Mouse (Mus musculus) frontal cortex, postnatal 10 days (tissue): ENCODE measurements at regions not wholly inside any gene's neighbourhood (a gene's known extent, or its start where the extent isn't known, plus 50 kb on each side); places are given as distances from the start of the nearest gene placed in this dataset.

Experiments used
- DNase-seq, 2 experiments: peaks; one replicate each; pipeline ENCODE4 v3.0.0; 2022; ENCODE audit warnings: low spot score in 2 of 2, mixed read lengths in 1 of 2

GRCm38 (mm10) chr10:9085441-9085840, 199.6 kb upstream of the Sash1 start:
- DNase-seq, result no peak

DNA sequence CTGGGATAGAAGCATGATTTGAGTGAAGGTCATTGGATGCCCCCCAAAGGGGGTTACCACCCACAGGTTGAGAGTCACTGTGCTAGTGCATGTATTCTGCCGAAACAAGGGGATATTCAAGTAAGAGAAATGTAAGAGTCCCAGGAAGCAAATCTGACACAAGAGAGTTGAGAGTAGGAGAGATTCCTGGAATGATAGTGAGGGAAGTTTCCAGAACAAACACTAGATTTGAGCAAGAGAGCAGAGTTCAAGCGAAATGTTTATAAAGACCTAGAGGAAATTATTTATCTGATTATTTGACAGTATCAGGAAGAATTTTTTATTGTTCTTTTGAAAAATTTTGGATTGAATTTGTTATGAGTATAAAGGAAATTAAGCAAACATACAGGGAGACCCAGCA, 189.0 kb upstream of the Sash1 start:
- DNase-seq, result no peak

- peak in 1 of 2 experiments; percentile 12 for DNase-seq
These were observed 185.8 kb upstream of the Sash1 start for GRCm38 (mm10) chr10:9071630-9072029.

DNA sequence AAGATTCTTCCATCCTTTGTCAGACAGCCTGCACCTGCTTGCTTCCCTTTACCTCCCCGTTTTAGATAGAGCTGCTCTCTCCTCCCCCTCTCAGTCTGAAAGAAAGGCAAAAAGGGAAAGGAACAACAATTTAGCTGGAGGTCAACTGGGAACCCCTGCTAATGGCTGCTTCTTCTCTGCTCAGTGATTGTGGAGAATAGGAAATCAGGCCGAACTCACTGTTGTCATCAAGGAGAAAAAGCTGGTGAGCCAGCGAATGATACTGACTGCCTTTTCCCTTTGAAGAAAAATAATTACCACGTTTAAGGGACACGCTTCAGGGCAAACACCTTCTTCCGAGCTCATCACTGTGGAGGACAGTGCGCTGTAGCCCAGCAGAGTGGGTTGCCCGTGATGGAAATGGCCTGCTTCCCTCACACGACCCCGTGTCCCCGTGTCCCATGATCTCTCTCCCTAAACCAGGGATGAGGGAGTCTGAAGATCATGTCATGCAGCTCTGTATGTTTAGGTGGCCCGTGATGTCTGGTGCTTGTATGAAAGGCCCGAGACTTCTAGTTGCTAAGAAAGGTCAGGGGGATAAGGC, 183.8 kb upstream of the Sash1 start:
- DNase-seq, result no peak

GRCm38 (mm10) chr10:9066566-9066965, 180.7 kb upstream of the Sash1 start:
- no peak for DNase-seq

- no peak for DNase-seq
These were observed 176.1 kb upstream of the Sash1 start for GRCm38 (mm10) chr10:9061979-9062378.

GRCm38 (mm10) chr10:9055274-9055673, 169.4 kb upstream of the Sash1 start:
- DNase-seq, result no peak

DNA sequence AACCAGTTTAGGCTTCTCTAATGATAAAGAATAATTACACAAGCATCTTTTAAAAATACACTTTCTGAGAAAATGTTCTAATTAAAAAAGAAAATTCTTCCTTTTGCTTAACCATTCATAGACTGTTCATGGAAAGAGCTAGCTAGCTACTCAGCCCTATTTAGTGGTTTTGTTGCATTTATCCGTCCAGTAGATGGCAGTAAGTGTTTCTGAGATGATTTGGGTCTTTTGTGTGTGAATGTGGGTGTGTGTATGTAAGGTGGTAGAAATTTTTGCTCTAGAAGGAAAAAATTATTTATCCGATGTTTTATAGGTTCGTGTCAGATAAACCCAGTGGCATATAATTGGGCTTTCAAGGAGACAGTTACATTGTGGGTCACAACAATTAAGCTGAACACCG, 167.5 kb upstream of the Sash1 start:
- no peak for DNase-seq

DNA sequence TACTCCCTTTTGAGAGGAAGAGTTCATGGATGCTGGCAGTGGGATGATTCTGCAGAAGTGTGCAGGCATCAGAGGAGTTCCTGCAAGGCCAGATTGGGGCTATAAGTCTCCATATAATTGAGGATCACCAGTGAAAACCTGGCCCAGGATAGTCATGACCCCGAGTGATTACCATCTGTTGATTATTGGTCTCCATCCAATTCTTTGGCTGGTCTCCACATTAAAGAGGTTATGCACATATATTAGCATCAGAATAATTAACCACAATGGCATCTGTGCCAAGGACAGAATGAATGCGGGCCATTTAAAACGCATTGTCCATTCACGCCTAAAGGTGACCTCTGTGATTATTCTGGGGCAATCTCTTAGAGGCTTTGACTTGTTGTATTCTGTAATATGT, 161.5 kb upstream of the Sash1 start:
- DNase-seq, result no peak

DNA sequence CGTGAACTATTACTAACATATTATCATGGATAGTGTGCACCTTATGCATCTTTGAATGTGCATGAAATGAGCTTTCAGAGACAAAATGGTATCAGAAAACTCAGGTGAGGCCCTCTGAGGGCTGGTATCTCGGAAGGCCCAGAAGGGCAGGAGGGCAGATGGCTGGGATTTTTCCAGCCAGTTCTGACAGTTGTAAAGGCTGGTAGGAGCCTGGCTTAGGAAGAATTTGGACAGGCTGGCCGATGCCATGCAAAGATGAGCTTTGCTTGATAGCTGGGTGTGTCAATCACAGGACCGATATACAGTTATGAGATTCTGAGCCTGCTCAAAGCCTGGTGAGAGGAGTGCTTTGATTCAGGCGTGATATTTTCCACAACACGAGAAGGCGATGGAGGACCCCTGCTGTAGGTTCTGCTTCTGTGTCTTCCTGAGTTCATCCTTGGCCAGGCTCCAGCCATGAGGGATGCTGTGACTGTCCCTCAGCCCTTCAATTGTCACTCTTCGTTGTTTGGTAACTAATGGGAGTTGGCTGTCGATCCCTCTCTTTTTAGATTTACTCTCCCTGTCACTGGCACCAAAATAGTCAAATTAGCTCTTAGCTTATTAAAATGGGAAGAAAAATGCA, 159.0 kb upstream of the Sash1 start:
- no peak for DNase-seq

DNA sequence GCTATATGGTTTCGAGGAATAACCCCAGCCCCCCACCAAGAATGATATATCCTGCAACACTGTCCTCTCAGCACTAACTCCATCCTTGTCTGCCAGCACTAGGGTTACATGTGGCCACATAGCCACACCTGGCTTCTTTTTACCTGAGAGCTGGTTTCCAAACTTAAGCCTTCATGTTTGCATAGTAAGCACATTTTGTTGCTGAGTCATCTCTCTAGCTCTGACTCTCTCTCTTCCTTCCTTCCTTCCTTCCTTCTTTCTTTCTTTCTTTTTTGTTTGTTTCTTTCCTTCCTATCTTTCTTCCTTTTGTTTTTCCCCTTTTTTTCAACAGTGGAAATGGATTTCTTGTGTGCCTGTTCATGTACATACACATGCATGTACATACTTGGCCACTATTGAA, 157.6 kb upstream of the Sash1 start:
- no peak for DNase-seq

- no peak for DNase-seq
These were observed 144.6 kb upstream of the Sash1 start for GRCm38 (mm10) chr10:9030486-9030885.

DNA sequence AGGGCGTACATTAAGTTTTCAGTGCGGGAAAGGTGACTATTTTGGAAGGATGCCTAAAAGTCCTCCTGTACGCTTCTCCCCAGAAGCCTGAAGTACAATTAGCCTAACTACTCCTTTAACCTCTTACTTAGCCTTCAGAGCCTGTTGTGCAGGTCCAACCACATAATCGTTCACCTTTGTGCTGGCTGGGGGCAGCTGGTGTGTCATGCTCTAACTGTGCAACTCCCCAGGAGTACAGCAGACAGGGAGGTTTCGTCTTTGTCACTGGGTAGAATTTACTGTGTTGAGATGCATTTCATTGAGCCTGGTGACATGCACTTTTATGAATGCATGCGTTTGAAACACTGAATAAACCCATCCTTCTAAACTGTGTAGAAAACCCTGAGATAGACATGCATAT, 143.6 kb upstream of the Sash1 start:
- no peak for DNase-seq

GRCm38 (mm10) chr10:9027070-9027807, 141.4 kb upstream of the Sash1 start:
- peak in 1 of 2 experiments; percentile 52 for DNase-seq

DNA sequence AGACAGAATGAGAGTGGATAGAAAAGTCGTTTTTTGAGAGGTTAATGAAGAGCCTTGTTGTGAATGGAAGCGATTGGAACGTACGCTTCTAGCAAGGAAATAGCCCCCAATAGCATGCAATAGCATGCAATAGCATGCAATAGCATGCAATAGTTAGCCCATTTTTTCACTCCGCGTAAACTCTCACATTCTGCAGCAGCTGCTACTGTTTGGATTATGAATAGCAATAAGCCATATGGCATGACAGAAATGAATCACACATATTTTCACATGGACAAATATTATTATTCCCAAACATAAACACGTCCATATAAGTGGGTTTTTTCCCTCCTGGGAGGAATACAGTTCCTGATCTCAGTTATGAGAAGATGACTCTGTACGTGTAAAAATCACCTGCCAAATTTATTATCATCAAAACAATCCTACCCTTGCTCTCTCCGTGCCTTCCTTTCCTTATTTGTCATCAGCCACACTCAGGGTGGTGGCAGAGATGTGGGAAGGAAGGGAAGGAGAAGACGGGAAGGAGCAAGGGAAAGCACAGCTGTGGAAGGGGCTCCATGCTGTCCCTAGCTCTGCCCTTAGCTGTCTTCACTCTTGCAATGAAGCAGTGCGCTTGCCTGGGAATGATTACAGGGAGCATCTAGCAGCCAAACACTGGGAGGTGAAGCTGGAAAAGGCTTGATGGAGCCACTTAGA, 129.1 kb upstream of the Sash1 start:
- no peak for DNase-seq

GRCm38 (mm10) chr10:9013549-9013925, 127.7 kb upstream of the Sash1 start:
- DNase-seq, result no peak

DNA sequence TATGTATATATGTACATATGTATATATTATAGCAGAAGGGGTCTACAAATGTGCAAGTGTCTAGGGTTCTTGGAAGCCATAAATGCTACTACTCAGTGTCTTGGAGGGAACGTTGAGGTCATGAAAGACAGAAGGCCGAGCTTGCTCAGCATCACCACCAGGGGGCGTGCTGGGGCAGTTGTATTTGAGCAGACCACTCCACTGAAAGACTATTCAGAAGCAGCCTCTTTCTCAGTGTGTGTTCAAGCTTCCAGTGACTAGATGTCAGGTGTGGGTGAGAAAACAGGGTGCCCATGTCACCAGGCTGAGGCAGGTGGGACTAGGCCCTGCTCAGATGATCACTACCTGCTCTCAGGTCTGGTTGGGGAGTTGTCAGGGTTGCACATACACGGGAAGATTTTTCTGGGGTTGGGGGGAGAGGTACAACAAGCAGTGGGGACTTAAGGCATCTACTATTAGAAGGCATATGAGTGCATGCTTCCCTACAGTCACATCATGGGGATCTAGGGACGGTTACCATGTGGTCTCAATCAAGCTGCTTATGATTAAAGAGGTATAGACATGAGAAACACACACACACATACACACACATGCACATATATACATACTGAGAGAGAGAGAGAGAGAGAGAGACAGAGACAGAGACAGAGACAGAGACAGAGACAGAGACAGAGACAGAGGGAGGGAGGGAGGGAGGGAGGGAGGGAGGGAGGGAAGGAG, 127.1 kb upstream of the Sash1 start:
- peak; percentile 28 to 58 for DNase-seq

- DNase-seq, result no peak
These were observed 126.0 kb upstream of the Sash1 start for GRCm38 (mm10) chr10:9011906-9012305.

DNA sequence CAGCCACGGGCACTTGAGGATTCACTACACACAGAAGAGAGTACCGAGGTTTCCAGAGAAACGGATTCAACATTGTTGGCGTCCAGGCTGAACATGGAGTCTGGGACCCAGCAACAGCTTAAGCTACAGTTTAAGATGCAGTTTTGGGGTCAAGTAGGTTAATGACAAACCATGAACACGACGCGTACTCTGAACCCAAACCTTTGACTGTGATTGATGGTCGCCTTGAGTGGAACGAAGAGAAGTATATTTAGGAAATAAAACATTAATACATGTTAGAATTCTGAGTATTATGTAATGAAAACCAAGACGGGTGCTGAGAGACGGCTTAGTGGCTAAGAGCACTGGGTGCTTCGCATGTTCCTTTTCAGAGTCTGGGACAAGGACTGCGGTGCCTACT, 124.3 kb upstream of the Sash1 start:
- DNase-seq, result no peak

DNA sequence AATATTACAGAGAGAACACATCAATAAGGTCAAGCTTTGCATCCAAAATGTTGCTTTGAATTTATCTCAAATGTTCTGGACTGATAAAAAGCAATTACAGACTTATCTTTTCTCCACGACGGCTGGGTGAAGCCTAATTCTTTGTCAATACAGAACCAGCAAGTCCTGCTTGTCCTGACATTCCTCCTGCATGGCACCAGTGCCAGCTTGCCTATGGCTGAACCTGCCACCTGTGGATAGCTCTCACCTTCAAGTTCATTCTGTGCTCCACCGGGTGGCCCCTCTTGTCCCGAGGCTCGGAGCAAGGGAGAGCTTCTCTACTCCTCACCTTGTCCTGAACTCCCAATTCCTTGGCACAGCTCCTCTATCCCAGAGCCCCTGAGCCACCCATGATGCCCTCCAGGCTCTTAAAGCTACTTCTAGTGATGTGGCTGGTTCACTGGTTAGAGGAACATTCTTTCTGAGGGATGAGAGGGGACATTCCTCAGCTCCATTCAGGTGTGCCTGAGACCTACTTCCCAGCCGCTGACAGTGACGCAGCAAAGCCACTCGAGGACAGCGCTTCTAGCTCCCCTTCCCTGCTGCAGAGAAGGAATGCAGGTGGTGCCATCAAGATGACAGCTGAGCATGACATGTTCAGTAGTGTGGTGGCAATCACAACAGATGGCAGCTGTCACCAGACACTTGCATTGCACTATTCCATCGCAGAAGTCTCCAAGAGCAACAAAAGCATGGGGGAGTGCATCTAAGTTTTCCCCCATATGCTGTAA, 119.5 kb upstream of the Sash1 start:
- DNase-seq, result peak; percentile 22 to 26

GRCm38 (mm10) chr10:9002261-9002660, 116.4 kb upstream of the Sash1 start:
- DNase-seq, result no peak
